Mouse (Mus musculus) intestine, embryonic 16.5 days (tissue): ENCODE measurements at regions not wholly inside any gene's neighbourhood (a gene's known extent, or its start where the extent isn't known, plus 50 kb on each side); places are given as distances from the start of the nearest gene placed in this dataset.

Source experiments
- ATAC-seq: fragments of 200-750 bp; cut with Nextera tagmentation; 2 replicates; pipeline ENCODE4 v1.8.0; 2017; ENCODE audit warnings: moderate TSS enrichment, moderate library complexity
- H3K27ac ChIP-seq: fragments of 300-500 bp; sonication (generic); 2 replicates; pipeline ENCODE4 v1.5.1; 2014; ENCODE audit warnings: mild to moderate bottlenecking, low read length
- H3K27me3 ChIP-seq: fragments of 300-500 bp; sonication (generic); replicated peaks from 2 replicates; pipeline ENCODE4 v1.6.1; 2014; ENCODE audit warnings: low read length, control low read depth, mixed read lengths; ENCODE audit not compliant: control insufficient read depth, insufficient read depth
- H3K36me3 ChIP-seq: fragments of 300-500 bp; sonication (generic); 2 replicates; pipeline ENCODE4 v1.6.1; 2014; ENCODE audit warnings: low read length, control low read depth; ENCODE audit not compliant: control insufficient read depth, insufficient read depth
- H3K4me1 ChIP-seq: fragments of 300-500 bp; sonication (generic); 2 replicates; pipeline ENCODE4 v1.6.1; 2014; ENCODE audit warnings: low read length, control low read depth, mixed read lengths; ENCODE audit not compliant: control insufficient read depth, insufficient read depth
- H3K4me2 ChIP-seq: fragments of 300-500 bp; sonication (generic); 2 replicates; pipeline ENCODE4 v1.6.1; 2014; ENCODE audit warnings: low read depth, low read length, control low read depth
- H3K4me3 ChIP-seq: fragments of 300-500 bp; sonication (generic); 2 replicates; pipeline ENCODE4 v1.5.1; 2014; ENCODE audit warnings: mild to moderate bottlenecking, low read length
- H3K9ac ChIP-seq: fragments of 300-500 bp; sonication (generic); 2 replicates; pipeline ENCODE4 v1.6.1; 2014; ENCODE audit warnings: low read depth, low read length
- H3K9me3 ChIP-seq: fragments of 300-500 bp; sonication (generic); 2 replicates; pipeline ENCODE4 v1.6.1; 2016; ENCODE audit warnings: low read length, control low read depth; ENCODE audit not compliant: control insufficient read depth
- WGBS: fragments of 180-500 bp; shearing (Covaris S2); extraction: QIAGEN DNeasy Blood & Tissue Kit; methylation state at CpG from one replicate; pipeline ENCODE4 v1.1.7; 2014; 5-methylcytosine and 5-hydroxymethylcytosine counted together

DNA sequence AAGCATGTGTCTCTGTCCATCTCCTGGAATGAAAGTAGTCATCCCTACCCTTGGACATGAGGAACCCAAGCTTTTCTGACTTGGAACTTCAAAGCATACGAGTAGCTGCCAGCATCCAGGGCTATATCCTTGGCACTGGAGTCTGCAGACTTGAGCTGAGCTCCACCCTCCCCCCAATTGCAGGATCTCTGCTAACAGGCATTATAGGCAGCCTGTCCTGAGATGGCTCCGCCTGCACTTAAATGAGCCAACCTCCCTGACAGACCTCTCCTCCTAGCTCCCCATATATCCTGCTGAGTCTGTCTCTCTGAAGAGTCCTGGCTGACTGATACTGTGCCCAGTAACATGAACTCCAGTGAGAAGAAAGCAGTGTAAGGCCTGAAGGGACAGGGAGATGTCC lies 141.4 kb downstream of the Rybp start:
- Histone ChIP-seq H3K27me3 (no peaks in the 10 kb centered on the region), H3K9ac (no peak overlapping the region), H3K4me1 (peaks cover 37% of the 10 kb centered on the region), H3K36me3 (no peaks in the 10 kb centered on the region), H3K4me2 (no peak overlapping the region), H3K4me3 (no peak overlapping the region), H3K27ac (no peak overlapping the region), H3K9me3 (no peaks in the 10 kb centered on the region)
- 0 out of 2 replicates have a peak, but pooled peaks have one; percentile 4 for ATAC-seq
- WGBS: 71% methylated on average over 2 of the region's 2 CpGs

DNA sequence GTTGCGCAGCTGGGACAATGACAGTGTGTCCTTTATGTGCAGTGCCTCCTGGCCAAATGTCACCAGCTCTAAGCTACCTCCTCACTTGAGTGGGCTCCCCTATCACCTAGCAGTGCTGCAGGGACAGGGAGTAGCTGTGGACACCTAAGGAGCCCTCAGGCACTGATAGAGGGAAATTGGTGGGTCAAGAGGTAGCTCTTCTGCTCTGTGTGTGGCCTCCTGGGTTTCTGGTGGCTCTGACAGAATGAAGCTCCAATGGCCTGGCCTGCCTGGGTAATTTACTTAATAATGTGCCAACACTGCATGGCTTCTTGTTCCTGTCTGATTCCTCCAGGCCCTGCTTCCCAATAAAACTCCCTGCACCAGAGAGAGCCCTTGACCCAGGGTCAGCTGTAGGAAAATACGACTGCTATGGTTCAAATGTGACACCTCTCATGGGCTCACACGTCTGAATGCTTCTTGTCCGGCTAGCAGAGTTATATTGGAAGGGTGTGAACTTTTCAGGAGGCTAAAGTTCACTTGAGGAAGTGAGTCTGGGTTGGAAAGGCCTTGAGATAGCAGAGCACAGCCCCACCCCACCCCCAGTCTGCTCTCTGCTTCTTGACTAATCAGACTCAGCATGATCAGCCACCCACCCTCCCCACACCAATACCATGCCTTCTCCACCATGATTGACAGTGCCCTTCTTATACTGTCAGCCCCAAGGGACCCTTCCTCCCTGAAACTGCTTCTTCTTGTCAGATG lies 142.6 kb downstream of the Rybp start:
- peak overlapping the region; percentile 47 for H3K9ac ChIP-seq
- ATAC-seq: peak; percentile 84
- 51% methylated on average over 4 of the region's 4 CpGs for WGBS
- H3K27me3 ChIP-seq: no peaks in the 10 kb centered on the region
- H3K4me3 ChIP-seq: no peak overlapping the region
- peaks cover 37% of the 10 kb centered on the region for H3K4me1 ChIP-seq
- peak overlapping the region; percentile 96 for H3K27ac ChIP-seq
- H3K36me3 ChIP-seq: no peaks in the 10 kb centered on the region
- peak overlapping the region; percentile 49; the same call in 1 of the 2 replicates for H3K4me2 ChIP-seq
- no peaks in the 10 kb centered on the region for H3K9me3 ChIP-seq

DNA sequence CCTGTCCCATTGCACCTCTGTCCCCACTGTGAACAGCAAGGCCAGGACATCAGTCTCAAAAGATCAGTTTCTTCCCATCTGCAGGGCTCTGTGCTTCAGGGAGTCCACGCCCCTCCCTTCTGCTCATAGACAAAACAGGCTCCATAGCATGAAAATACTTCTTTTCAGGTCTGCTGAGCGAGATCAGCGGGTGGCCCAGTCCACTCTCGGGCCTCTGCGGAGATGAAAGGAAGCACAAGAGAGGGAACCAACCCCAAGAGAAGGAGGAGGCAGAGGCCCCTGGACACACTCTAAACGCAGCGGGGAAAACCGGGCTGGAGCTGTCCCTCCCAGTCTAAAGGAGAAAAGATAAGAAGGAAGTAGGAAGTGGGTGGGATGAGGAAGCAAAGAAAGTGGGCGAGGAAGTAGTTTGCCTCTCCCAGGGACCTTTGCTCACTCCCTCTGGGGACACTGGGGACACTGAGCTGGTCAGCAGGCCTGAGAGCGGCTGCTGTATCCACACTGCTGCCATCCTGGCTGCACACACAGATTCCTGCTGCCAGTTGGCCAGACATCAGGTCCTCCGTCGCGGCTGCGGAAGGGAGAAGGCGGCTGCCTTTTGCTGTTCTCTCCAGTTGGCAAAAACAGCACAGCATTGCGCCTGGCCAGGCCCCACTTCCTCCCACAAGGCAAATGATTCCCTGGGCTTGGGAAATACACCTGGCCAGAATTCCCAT lies 143.5 kb downstream of the Rybp start:
- Histone ChIP-seq H3K27ac (peak overlapping the region; percentile 96), H3K9ac (peak overlapping the region; percentile 62), H3K27me3 (no peaks in the 10 kb centered on the region), H3K4me2 (peak overlapping the region; percentile 49), H3K9me3 (no peaks in the 10 kb centered on the region), H3K4me1 (peaks cover 39% of the 10 kb centered on the region), H3K4me3 (peak overlapping the region; percentile 19), H3K36me3 (no peaks in the 10 kb centered on the region)
- peak; percentile 43 for ATAC-seq
- WGBS: 11% methylated on average over 16 of the region's 16 CpGs

DNA sequence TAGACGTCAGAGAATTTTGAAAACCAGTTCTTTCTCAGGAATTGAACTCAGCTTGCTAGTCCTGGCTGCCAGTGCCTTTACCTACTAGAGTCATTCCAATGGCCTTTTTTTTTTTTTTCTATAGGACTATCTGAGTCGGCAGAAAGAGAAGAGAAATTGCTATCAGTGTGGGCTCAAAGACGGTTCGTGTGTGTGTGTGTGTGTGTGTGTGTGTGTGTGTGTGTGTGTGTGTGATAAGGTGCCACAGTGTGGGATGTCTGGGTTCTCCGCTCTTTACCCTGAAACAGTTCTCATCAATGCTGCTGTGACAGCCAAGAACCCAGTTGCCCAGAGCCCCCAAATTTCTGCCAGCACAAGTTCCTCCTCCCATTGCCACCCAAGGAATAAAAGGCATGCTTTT lies 146.1 kb downstream of the Rybp start:
- H3K4me3 ChIP-seq: no peak overlapping the region
- ATAC-seq: no peak
- H3K36me3 ChIP-seq: no peaks in the 10 kb centered on the region
- WGBS: 75% methylated on average over 5 of the region's 5 CpGs
- no peak overlapping the region for H3K27ac ChIP-seq
- no peak overlapping the region for H3K9ac ChIP-seq
- no peaks in the 10 kb centered on the region for H3K27me3 ChIP-seq
- H3K9me3 ChIP-seq: no peaks in the 10 kb centered on the region
- no peak overlapping the region for H3K4me2 ChIP-seq
- H3K4me1 ChIP-seq: peaks cover 33% of the 10 kb centered on the region

DNA sequence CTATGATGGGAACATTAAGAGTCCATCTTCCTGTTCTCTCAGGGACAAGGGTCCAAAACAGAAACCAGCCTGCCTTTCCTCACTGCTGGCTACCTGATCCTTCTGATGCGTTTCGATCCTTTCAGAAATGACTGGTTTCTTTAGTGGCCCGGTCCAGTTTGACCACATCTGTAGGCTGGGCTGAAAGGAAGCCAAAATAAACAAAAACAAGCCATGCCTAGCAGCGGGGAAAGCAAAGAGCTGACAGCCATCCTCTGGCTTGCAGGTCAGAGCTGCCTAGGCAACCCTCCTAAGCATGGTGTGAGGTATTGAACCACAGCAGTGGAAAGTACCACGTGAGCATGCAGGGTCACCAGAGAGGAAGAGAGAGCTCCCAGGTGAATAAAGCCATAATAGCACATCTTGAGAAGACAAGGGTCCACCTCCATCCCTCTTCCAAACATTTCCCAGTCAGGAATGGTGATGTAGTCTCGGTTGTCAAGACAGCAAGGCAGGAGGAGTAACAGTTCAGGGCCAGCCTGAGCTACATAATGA lies 146.6 kb downstream of the Rybp start:
- Histone ChIP-seq H3K27ac (no peak overlapping the region), H3K9ac (peak overlapping the region; percentile 38; the same call in 1 of the 2 replicates), H3K4me2 (no peak overlapping the region), H3K36me3 (no peaks in the 10 kb centered on the region), H3K4me1 (peaks cover 28% of the 10 kb centered on the region), H3K9me3 (no peaks in the 10 kb centered on the region), H3K27me3 (no peaks in the 10 kb centered on the region), H3K4me3 (no peak overlapping the region)
- 40% methylated on average over 6 of the region's 6 CpGs for WGBS
- no peak for ATAC-seq

DNA sequence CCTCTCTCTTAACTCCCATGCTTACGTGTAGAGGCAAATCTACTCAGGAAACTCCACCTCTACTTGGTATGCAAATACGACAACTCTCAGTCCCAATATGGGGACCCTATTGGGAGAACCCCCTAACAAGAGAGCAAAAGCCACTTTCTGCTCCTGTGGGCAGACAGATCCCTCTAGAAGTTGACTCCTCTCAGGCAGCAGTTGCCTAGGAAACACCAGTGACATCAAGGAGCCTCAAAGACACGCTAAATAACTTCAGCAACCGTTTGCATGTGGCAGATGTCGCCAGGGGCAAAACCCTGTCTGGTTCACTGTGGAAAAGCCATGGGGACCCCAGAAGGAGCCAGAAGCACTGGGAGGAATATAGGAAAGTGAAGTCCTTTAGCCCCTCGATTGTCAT lies 147.5 kb downstream of the Rybp start:
- Histone ChIP-seq H3K27me3 (no peaks in the 10 kb centered on the region), H3K4me2 (no peak overlapping the region), H3K4me3 (no peak overlapping the region), H3K27ac (no peak overlapping the region), H3K4me1 (peaks cover 21% of the 10 kb centered on the region), H3K9ac (no peak overlapping the region), H3K36me3 (no peaks in the 10 kb centered on the region), H3K9me3 (no peaks in the 10 kb centered on the region)
- WGBS: 66% methylated on average over 6 of the region's 6 CpGs
- ATAC-seq: no peak

DNA sequence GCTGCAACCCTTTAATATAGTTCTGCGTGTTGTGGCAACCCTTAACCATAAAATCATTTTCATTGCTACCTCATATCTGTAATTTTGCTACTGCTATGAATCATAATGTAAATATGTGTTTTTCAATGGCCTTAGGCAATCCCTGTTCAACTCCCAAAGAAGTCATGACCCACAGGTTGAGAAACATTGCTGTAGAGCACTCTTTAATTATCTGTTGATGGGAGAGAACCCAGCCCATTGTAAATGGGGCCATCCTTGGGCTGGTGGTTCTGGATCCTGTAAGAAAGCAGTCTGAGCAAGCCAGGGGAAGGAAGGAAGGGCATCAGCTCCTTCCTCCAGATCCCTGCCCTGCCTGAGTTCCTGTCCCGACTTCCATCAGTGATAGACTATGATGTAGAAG lies 148.6 kb downstream of the Rybp start:
- Histone ChIP-seq H3K27ac (no peak overlapping the region), H3K27me3 (no peaks in the 10 kb centered on the region), H3K9ac (no peak overlapping the region)

DNA sequence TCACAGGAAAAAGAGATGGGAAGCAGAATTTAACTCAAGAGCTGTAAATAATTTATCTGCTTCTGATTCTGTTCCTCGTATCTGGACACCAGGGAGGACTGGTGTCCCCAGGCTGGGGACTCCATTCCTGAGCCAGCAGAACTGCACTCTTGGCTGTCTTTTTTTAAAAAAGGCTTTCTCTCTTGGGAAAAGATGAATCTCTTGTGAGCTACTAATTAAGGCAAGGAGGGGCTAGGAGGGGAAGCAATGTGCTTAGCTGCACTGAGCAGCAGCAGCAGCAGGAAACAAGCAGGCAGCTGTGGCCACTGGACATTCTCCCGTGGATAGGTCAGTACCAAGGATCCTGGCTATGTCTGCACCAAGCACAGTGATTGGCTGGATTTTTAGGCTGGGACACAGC lies 152.1 kb downstream of the Rybp start:
- no peaks in the 10 kb centered on the region for H3K27me3 ChIP-seq
- no peak overlapping the region for H3K27ac ChIP-seq
- no peak overlapping the region for H3K4me2 ChIP-seq
- peaks cover 2% of the 10 kb centered on the region; the same call in 1 of the 2 replicates for H3K4me1 ChIP-seq
- ATAC-seq: no peak
- no peaks in the 10 kb centered on the region for H3K9me3 ChIP-seq
- no peak overlapping the region for H3K4me3 ChIP-seq
- WGBS: 26% methylated on average over 2 of the region's 2 CpGs
- H3K36me3 ChIP-seq: no peaks in the 10 kb centered on the region
- no peak overlapping the region for H3K9ac ChIP-seq

More for the DNA sequence above, 148.6 kb downstream of the Rybp start:
- Histone ChIP-seq H3K4me3 (no peak overlapping the region), H3K9me3 (no peaks in the 10 kb centered on the region), H3K4me2 (no peak overlapping the region), H3K4me1 (peaks cover 9% of the 10 kb centered on the region), H3K36me3 (no peaks in the 10 kb centered on the region)
- ATAC-seq: no peak
- 72% methylated on average over 2 of the region's 2 CpGs for WGBS

DNA sequence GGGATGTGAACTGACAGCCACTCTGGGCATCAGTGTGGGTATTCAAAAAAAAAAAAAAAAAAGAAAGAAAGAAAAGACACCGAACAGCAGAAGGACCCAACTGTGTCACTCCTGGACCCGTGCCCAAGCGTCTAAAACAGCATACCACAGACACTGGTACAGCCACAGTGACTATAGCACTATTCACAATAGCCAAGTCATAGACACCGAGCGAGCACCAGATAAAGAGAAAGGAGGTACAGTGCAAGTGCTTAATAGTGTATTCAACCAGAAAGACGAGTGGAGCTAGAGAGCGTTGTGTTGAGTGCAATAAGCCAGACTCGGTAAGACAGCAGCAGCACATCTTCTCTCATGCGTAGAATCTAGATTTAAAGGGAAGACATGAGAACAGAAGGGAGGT lies 153.3 kb downstream of the Rybp start:
- Histone ChIP-seq H3K9ac (no peak overlapping the region), H3K4me2 (no peak overlapping the region), H3K27ac (no peak overlapping the region), H3K9me3 (no peaks in the 10 kb centered on the region), H3K27me3 (no peaks in the 10 kb centered on the region), H3K4me1 (peaks cover 2% of the 10 kb centered on the region; the same call in 1 of the 2 replicates), H3K36me3 (no peaks in the 10 kb centered on the region), H3K4me3 (no peak overlapping the region)
- WGBS: 82% methylated on average over 9 of the region's 9 CpGs
- ATAC-seq: no peak
